Mouse (Mus musculus): ENCODE data around the gene Ccdc151. TPM values are rescaled to one million over a fixed set of nuclear protein-coding genes. Genes with fewer than 3 reads are reported as not detected.

Ccdc151 gene
- polyA plus RNA-seq, 1 experiment from 2014 or later = 1.2 TPM

GRCm38 (mm10) chr9:22049315-22049714 is 46.9 kb upstream of the Ccdc151 start:
- Histone ChIP-seq H3K9me3 (replicated peaks; ENCODE audit: low read length) (no peaks in the 10 kb centered on the region), H3K9ac (ENCODE audit: low read depth, low read length) (no peak overlapping the region), H3K27me3 (ENCODE audit: insufficient read depth, low read length) (peaks cover 35% of the 10 kb centered on the region), H3K36me3 (ENCODE audit: insufficient read depth, low read length) (no peaks in the 10 kb centered on the region), H3K4me2 (ENCODE audit: low read length) (no peak overlapping the region), H3K4me3 (replicated peaks; ENCODE audit: low read depth, low read length) (no peak overlapping the region), H3K27ac (no peak overlapping the region), H3K4me1 (replicated peaks; ENCODE audit: insufficient read depth, low read length) (peaks cover 11% of the 10 kb centered on the region)
- no peak for TF ChIP-seq CTCF (IDR thresholded peaks at IDR 0.05; ENCODE audit: low read depth)
- DNase-seq (ENCODE audit: low spot score) (no peak), ATAC-seq (replicated peaks; ENCODE audit: low FRiP score, low read depth) (no peak)
- 82% methylated on average over 11 of the region's 11 CpGs for WGBS

GRCm38 (mm10) chr9:22047329-22047728 is 44.9 kb upstream of the Ccdc151 start:
- 51% methylated on average over 9 of the region's 9 CpGs for WGBS
- TF ChIP-seq CTCF (IDR thresholded peaks at IDR 0.05; ENCODE audit: low read depth) = no peak
- H3K4me3 ChIP-seq (replicated peaks; ENCODE audit: low read depth, low read length) = no peak overlapping the region

GRCm38 (mm10) chr9:22041832-22042231 is 39.4 kb upstream of the Ccdc151 start:
- H3K9ac ChIP-seq (ENCODE audit: low read depth, low read length) = no peak overlapping the region
- H3K4me3 ChIP-seq (replicated peaks; ENCODE audit: low read depth, low read length) = no peak overlapping the region
- H3K9me3 ChIP-seq (replicated peaks; ENCODE audit: low read length) = no peaks in the 10 kb centered on the region
- H3K4me1 ChIP-seq (replicated peaks; ENCODE audit: insufficient read depth, low read length) = no peaks in the 10 kb centered on the region
- H3K4me2 ChIP-seq (ENCODE audit: low read length) = no peak overlapping the region
- no peak for TF ChIP-seq CTCF (IDR thresholded peaks at IDR 0.05; ENCODE audit: low read depth)
- H3K36me3 ChIP-seq (ENCODE audit: insufficient read depth, low read length) = no peaks in the 10 kb centered on the region
- WGBS = 48% methylated on average over 2 of the region's 2 CpGs
- no peaks in the 10 kb centered on the region for H3K27me3 ChIP-seq (ENCODE audit: insufficient read depth, low read length)
- DNase-seq (ENCODE audit: low spot score) = no peak
- no peak overlapping the region for H3K27ac ChIP-seq
- no peak for ATAC-seq (replicated peaks; ENCODE audit: low FRiP score, low read depth)

More at GRCm38 (mm10) chr9:22047329-22047728, 44.9 kb upstream of the Ccdc151 start:
- DNase-seq (ENCODE audit: low spot score) (no peak), ATAC-seq (replicated peaks; ENCODE audit: low FRiP score, low read depth) (no peak)
- no peaks in the 10 kb centered on the region for H3K9me3 ChIP-seq (replicated peaks; ENCODE audit: low read length)
- no peak overlapping the region for H3K27ac ChIP-seq
- peaks cover 25% of the 10 kb centered on the region for H3K27me3 ChIP-seq (ENCODE audit: insufficient read depth, low read length)
- no peak overlapping the region for H3K9ac ChIP-seq (ENCODE audit: low read depth, low read length)
- peaks cover 10% of the 10 kb centered on the region for H3K4me1 ChIP-seq (replicated peaks; ENCODE audit: insufficient read depth, low read length)
- no peaks in the 10 kb centered on the region for H3K36me3 ChIP-seq (ENCODE audit: insufficient read depth, low read length)
- H3K4me2 ChIP-seq (ENCODE audit: low read length) = no peak overlapping the region

GRCm38 (mm10) chr9:22037826-22038225 is 35.4 kb upstream of the Ccdc151 start:
- no peak overlapping the region for H3K4me2 ChIP-seq (ENCODE audit: low read length)
- H3K4me3 ChIP-seq (replicated peaks; ENCODE audit: low read depth, low read length) = no peak overlapping the region
- H3K27me3 ChIP-seq (ENCODE audit: insufficient read depth, low read length) = no peaks in the 10 kb centered on the region
- 52% methylated on average over 10 of the region's 10 CpGs for WGBS
- no peak for TF ChIP-seq CTCF (IDR thresholded peaks at IDR 0.05; ENCODE audit: low read depth)
- H3K27ac ChIP-seq = no peak overlapping the region
- ATAC-seq (replicated peaks; ENCODE audit: low FRiP score, low read depth) (no peak), DNase-seq (ENCODE audit: low spot score) (no peak)
- no peak overlapping the region for H3K9ac ChIP-seq (ENCODE audit: low read depth, low read length)
- H3K9me3 ChIP-seq (replicated peaks; ENCODE audit: low read length) = no peaks in the 10 kb centered on the region
- H3K4me1 ChIP-seq (replicated peaks; ENCODE audit: insufficient read depth, low read length) = no peaks in the 10 kb centered on the region
- H3K36me3 ChIP-seq (ENCODE audit: insufficient read depth, low read length) = no peaks in the 10 kb centered on the region

GRCm38 (mm10) chr9:22035300-22036044 is 33.0 kb upstream of the Ccdc151 start:
- TF ChIP-seq CTCF (IDR thresholded peaks at IDR 0.05; ENCODE audit: low read depth) = no peak
- Histone ChIP-seq H3K4me2 (ENCODE audit: low read length) (no peak overlapping the region), H3K36me3 (ENCODE audit: insufficient read depth, low read length) (no peaks in the 10 kb centered on the region), H3K4me1 (replicated peaks; ENCODE audit: insufficient read depth, low read length) (no peaks in the 10 kb centered on the region), H3K9me3 (replicated peaks; ENCODE audit: low read length) (no peaks in the 10 kb centered on the region), H3K4me3 (replicated peaks; ENCODE audit: low read depth, low read length) (no peak overlapping the region), H3K27me3 (ENCODE audit: insufficient read depth, low read length) (no peaks in the 10 kb centered on the region), H3K27ac (no peak overlapping the region), H3K9ac (ENCODE audit: low read depth, low read length) (no peak overlapping the region)
- 66% methylated on average over 6 of the region's 6 CpGs for WGBS
- ATAC-seq (replicated peaks; ENCODE audit: low FRiP score, low read depth) = no peak
- DNase-seq (ENCODE audit: low spot score) = no peak

- DNase-seq (ENCODE audit: low spot score) (no peak), ATAC-seq (replicated peaks; ENCODE audit: low FRiP score, low read depth) (no peak)
- Histone ChIP-seq H3K4me3 (replicated peaks; ENCODE audit: low read depth, low read length) (no peak overlapping the region), H3K9ac (ENCODE audit: low read depth, low read length) (no peak overlapping the region), H3K4me2 (ENCODE audit: low read length) (no peak overlapping the region), H3K27ac (no peak overlapping the region), H3K4me1 (replicated peaks; ENCODE audit: insufficient read depth, low read length) (no peaks in the 10 kb centered on the region), H3K27me3 (ENCODE audit: insufficient read depth, low read length) (no peaks in the 10 kb centered on the region), H3K36me3 (ENCODE audit: insufficient read depth, low read length) (no peaks in the 10 kb centered on the region), H3K9me3 (replicated peaks; ENCODE audit: low read length) (no peaks in the 10 kb centered on the region)
- 90% methylated on average over 9 of the region's 9 CpGs for WGBS
- TF ChIP-seq CTCF (IDR thresholded peaks at IDR 0.05; ENCODE audit: low read depth) = no peak
These were observed 28.0 kb upstream of the Ccdc151 start for GRCm38 (mm10) chr9:22030386-22030785.

Measured in kidney, postnatal 0 days (tissue).